Mouse (Mus musculus) brain, embryonic 18.5 days (tissue): ENCODE measurements around the gene Pdss1.
"Not testable (repeated sequence)": the region's sequence is repeated elsewhere in the genome, so short reads cannot be mapped to it uniquely, and the experiment has no call there.

Source experiments
- DNase-seq: peaks from one replicate; pipeline ENCODE4 v3.0.0-alpha.2; 2012; ENCODE audit warnings: low read depth, low spot score

Pdss1 gene

DNA sequence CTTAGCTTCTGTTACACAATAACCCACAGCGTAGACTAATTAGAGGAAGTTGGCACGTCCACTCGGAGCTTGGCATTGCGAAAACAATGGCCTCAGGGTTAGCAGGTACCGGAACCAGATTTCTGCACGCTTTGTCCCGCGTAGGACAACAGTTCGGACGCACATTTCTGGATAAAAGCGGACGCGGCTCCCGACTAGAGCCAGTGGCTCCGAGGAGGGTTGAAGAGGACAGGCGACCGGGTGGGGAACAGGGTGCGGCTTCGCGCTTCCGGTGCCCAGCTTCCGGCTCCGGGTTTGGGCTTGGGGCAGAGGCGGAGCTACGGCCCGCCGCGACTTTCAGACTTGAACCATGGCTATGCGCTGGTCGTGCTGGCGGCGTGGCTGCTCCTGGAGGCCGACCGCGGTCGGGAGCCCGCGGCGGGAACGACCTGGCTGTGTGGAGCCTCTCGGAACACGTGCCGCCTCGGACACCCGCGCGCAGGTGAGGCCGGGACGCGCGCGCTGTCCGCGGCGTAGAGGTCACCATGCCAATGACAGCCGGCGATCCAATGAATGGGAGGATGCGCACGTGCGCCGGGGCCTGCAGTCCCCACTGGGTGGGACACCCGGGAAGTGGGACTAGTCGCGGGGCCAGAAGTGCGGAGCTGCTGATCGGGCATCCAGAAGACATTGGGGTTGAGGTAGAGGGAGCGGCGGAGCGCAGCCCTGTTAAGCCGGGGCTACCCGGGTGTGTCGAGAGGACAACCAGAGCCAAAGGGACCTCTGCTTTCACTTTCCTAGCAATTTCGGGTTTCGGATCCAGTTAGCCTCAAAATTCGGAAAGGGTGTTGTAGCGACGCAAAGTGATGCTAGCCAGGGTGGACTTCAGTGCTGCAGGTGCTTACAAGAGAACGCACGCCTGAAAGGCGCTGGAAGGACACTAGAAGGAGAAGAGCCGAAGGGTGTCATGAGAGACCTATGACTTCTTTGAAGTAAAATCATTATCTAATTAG, at the start of gene Pdss1:
Gene Pdss1 (plus strand): TSS at position 241 of the 992 bp plus-strand sequence.
- DNase-seq: peak; percentile 81

DNA sequence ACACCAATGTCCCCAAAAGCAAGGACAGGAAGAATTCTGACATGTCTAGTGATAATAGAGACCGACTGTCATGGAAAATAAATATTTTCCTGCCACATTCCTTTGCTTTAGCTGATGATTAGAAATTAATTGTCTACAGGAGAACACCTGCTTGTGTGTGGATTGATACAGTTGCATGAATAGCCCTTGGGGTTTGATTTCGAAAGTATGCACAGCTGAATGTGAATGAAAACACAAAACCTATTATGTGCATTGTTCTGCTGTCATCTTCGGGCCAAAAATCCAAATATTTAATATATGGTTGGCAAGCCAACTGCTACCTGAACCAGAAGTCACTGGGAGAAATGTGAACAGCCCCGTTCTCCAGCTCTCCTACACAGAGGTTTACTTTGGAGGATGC, 43.4 kb upstream of the Pdss1 start:
- DNase-seq: no peak

DNA sequence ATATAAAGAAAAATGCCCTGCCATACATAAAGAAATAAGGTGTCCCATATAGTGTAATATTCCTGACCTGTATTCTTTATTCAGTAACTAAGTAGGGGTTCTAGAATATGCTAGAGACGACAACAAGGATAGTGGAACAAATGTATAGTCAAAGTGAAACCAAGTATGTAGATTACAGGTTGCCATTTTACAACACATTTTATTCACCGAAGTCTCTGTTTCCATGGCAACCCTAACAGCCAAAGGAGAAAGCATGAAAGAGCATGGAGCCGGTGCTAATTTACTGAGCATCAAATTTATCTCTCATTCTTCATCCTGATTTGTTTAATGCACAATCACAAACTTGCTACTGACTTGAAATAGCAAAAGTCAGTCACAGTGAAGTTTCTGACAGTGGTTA, 37.8 kb upstream of the Pdss1 start:
- DNase-seq: peak; percentile 54

DNA sequence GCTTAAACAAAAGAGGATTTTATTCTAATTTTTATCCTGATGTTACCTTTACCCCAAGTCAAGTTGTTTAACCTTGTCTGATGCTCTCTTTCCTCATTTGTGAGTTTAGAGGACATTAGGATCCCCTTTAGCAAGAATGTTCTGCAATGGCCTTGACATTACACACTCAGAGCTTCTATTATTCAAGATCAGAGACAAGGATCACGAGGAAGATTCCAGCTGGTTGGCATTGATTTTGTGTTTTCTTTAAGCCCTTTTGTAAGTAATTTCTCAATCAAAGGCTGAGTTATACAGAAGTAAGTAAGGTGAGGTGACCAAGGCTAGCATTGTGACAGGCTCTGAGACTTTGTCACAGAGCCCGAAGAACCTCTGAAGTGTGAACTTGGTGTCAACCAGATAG, 33.1 kb upstream of the Pdss1 start:
- no peak for DNase-seq

DNA sequence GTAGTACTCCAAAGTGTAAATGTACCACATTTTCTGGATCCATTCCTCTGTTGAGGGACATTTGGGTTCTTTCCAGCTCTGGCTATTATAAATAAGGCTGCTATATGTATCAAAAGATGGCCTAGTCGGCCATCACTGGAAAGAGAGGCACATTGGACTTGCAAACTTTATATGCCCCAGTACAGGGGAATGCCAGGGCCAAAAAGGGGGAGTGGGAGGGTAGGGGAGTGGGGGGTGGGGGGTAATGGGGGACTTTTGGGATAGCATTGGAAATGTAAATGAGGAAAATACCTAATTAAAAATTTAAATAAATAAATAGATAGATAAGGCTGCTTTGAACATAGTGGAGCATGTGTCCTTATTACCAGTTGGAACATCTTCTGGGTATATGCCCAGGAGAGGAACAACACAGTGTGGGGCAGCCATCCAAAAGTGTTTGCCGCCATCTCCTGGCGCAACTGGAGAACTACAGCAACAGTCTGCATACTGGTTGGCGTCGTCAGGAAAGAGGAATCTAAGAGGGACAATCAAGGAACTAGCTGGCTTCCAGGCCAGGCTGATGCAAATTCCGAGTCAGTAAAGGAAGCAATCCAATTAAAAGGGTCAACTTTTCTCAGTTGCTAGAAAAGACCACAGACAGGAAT, 30.8 kb upstream of the Pdss1 start:
- DNase-seq: peak; percentile 36

DNA sequence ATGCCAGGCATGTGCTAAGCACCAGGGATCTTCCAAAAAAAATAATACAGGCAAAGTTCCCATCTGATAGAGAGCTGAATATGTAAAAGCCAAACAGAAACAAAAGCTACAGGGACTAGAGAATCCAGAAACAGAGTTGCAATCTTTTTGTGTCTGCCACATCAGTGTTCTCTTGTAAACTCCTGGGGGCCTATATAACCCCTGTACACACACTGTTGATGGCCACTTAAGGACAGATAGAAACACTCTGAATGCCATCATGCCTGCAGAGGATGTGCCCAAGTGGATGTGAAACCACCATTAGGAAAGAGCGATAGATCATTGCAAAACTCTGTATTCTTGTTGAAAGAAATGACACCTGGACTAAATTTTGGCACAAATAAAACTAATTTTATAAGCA, 29.5 kb upstream of the Pdss1 start:
- DNase-seq: no peak

DNA sequence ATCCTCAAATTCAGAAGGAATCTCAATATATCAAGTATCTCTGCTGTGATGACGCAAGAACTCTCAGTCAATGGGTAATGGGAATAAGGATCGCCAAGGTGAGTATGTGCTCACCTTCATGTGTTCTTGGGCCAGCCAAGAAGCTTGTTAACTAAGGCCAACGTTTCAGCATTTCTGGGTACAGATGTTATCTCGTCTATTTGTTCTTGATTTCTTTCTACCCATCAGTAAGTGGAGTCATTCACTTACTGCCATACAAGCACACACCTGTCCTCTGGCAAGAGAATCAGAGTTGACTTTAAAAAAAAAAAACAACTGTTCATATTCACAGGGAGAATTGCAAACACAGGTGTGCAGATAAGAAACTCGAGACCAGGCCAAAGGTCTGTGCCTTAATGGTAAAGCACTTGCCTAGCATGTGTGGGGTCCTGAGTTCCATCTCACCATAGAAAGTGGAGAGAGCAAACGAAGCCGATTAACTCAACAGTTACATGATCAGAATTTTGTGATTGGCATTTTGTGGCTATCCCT, 28.4 kb upstream of the Pdss1 start:
- no peak for DNase-seq

DNA sequence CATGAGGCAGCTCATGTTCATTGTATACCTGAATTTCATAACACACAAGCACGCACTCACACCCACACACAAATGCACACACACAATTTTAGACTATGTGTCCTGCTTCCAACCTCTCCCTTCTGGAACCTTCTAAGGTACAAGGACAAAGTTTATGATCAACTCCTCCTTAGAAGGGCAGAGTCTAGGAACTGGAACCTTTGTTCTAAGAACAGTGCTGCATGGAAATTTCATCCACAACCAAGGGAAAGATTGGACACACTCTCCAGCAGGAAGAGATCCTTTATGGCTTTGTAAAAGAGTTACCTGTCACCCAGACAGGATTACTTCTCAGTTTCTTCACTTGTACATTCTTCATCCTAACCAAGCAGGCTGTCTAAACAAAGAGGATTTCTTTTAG, 22.2 kb upstream of the Pdss1 start:
- DNase-seq: no peak

DNA sequence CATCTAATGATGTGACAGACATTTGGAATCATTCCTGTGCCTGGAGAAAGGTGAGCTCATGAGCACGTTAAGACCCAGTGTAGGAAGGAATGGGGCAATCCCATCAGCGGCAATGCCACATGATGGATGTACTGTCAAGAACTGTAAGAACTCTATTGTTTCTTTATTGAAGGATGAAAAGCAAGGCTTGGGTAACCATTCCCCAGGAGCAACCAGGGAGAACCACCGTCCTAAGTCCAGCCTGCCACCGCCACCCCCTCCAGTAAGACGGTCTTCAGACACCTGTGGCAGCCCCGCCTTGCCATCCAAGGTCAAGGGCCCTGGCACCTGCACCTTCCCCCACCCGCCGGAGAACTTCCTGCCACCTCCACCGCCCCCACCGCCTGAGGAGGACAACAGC, 20.7 kb upstream of the Pdss1 start:
- DNase-seq: no peak

DNA sequence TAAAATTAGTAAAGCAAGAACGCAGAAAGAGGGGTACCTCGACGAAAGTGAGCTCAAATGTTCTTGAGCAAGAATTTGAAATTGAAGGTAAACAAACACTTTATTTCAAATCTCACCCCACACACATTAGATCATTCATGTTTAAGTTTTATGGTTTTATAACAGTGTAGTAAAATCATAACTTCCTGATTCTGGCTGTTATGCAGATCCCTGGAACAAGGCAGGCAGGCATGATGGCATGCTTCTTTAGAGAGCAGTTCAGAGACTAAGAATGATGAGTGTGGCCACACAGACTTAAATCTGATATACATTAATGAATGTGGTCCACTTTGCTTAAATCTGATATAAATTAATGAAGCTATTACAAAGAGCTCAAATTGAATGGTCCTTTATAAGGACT, 18.7 kb upstream of the Pdss1 start:
- no peak for DNase-seq

DNA sequence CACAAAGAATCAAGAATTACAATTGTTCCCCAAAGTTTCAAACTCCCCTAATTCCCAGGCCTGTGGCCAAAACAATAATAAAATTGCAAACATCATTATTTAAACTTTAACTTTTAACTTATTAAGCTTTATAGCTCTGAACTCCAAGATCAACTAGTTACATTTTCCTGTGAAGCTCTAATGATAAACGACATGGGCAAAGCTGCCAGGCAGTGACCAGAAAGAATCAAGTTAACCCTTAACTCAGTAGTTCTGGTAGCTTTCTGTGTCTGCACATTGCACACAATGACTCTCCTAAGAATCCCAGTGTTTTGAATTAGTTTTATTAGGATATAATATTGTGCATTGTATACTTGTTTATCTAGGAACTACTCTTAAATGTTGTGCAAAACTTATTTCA, 16.5 kb upstream of the Pdss1 start:
- no peak for DNase-seq

DNA sequence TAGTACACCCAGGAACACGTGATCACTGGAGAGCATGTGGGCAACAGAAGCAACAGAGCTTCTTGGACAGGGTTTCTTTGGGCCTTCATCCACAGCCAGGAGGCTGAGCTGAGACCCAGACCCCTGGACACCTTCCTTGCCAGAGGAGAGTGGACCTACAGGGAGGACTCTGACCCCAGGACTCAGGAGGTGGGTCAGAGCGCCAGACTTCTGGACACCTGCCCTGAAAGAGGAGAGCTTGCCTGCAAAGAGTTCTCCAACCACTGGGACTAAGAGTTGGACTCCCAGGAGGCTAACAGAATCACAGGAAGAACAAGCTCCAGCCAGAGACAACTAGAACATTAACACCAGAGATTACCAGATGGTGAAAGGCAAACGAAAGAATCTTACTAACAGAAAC, 14.6 kb upstream of the Pdss1 start:
- DNase-seq: not testable (repeated sequence)

DNA sequence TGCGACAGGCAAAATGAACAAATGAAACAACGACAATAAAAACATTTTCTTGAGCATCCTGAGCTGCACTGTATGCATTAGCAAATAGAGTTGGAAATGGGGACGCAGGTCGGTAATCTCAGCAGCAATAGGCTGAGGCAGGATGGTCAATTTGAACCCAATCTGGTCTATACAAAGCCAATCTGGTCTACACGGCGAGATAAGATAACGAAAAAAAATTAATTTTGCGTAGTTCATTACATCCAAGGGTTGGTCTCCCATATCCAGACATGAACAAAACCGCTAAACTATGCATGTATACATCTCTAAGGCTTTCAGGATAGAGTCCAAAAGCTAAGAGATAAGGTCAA, 415 bp upstream of the Pdss1 start:
- DNase-seq: no peak

DNA sequence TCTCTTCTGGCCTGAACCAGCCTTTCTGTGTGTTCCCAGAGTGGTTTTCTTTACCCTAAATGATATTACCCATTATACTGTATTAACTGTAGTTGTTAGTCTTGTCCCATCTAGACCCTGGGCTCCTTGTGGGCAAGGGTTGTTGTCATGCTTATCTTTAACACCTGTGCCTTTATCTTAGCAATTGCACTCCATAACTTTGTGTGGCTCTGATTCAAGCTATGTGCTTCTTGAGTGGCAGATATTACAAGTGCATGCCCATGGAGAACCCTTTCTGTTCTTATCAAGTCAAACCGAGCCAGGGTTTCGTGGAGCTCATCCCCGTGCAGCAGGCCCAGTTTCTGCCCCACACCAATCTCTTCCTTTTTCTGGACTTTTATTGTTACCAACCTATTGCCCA, 8.6 kb downstream of the Pdss1 start:
- DNase-seq: no peak

DNA sequence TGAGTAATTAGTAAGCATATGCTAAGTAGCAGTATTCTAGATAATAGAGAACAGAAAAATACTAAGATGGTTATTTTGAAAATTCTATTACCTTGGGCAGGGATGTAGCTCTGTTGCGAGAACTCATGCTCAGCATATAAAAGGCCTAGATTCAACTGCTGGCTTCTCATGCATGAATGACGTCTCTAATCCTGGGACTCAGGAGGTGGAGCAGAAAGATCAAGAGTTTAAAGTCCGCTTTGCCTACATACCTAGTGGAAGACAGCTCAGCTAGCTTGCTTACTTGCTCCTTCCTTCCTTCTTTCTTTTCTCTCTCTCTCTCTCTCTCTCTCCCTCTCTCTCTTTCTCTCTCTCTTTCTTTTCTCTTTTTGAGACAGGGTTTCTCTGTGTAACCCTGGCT, 19.1 kb downstream of the Pdss1 start:
- DNase-seq: no peak

DNA sequence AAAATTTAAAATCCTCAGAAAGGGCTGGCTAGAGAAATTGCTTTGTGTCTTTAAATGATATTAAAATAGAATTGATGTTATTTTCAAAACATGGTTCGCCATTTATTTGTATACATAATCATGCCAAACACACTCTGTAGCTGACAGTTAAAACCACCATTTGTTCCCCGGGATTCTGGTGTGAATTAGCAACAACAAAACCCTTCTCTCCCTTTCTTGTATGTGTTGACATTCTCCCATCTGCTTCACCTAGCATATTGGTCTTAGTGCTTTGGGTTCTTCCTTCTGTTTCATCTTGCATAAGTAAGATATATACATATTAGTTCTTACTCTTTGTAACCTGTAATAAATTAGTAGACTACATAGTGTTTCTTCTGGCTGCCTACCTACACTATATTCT, 23.3 kb downstream of the Pdss1 start:
- no peak for DNase-seq

DNA sequence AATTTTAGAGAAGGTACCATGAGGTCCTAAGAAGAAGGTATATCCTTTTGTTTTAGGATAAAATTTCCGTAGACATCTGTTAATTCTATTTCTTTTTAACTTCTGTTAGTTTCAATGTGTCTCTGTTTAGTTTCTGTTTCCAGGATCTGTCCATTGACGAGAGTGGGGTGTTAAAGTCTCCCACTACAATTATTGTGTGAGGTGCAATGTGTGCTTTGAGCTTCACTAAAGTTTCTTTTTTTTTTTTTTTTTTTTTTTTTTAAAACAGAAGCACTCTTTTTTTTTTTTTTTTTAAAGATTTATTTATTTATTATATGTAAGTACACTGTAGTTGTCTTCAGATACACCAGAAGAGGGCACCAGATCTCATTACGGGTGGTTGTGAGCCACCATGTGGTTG, 30.6 kb downstream of the Pdss1 start:
- not testable (repeated sequence) for DNase-seq

DNA sequence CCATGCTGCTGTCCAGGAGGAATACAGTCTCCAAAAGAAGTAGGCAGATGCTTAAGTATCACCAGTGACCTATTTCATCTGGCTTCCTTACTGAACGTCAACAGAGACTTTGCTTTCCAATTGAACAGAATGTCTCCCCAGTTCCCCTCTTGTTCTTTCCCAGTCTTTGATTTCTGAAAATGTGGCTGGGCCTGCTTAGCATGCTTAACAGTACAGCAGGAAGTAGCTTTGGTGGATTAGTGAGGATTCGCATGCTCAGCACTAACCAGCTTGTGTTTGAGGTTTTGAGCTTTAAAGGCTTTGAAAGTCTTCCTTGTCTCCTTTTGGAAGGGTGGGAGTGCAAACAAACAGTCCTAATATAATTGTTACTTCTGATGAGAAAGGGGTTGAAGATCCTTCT, 32.9 kb downstream of the Pdss1 start:
- DNase-seq: no peak

DNA sequence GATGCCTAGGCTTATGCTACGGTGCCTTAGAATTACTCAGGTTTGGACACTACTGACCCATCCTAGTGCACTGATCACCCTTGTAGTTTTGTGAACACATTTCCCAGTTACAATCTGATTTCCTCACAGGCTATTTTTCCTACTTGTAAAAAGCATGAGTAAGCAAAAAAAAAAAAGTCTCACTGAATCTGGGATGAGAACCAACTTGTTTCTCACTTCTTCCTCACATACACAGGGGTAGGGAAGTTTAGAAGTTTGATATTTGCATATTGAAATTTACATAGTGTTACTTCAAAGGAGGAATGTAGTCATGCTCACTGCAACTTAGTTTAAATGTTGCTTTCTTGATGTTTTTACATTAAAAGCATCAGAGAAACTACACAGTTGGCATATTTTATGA, 38.2 kb downstream of the Pdss1 start:
- DNase-seq: no peak

DNA sequence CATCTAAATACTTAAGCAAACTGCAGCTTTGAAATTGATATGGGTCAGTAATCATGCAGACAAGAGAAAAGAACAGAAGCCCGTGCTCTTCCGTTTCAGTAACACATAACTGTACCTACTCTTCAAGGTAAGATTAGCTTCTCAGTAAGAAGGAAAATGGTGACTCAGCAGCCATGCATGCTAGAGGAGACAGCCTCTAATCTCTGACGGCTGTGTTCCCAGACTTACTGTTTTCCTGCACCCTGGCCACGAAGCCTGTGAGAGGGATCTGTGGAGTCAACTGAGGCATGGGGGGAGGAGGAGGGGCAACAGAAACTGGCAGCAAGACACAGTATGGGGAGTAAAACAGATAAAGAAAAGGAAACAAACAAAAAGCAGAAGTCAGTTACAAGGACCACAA, 54.6 kb downstream of the Pdss1 start:
- DNase-seq: no peak

DNA sequence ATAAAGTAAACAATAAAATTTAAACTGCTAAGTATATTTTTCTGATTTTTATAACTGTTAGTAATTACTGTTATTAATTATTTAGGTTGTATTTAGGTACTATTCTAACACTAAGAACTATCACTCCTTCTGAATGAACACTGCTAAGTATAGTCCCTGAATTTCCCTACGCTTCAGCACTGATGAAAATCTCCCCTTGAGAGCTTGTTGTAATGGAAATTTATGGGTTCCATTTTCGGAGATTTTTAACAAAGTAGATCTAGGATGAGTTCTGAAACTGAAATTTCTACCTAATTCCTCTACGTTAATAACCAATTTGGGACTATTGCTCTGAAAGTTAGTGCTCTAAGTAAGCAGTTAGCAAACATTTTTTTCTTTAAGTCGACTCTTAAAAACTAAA, 59.0 kb downstream of the Pdss1 start:
- DNase-seq: no peak

DNA sequence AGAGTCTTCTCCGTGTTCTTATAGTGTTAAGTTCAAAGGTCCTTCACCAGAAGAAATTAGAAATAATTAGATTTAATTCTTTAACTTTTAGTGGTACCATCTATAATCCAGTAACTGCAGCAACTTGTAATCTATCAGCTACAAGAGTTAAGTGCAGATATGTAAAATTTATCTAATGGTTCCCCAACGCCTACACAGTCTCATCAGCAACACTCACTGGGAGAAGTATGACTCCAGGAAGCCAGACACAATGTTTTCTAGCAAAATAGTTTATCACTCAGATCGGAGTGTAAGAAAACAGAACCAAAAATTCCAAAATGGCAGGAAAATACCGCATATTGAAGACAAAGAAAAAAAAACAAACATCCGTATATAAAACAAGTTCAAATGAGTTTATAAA, 60.6 kb downstream of the Pdss1 start:
- no peak for DNase-seq

DNA sequence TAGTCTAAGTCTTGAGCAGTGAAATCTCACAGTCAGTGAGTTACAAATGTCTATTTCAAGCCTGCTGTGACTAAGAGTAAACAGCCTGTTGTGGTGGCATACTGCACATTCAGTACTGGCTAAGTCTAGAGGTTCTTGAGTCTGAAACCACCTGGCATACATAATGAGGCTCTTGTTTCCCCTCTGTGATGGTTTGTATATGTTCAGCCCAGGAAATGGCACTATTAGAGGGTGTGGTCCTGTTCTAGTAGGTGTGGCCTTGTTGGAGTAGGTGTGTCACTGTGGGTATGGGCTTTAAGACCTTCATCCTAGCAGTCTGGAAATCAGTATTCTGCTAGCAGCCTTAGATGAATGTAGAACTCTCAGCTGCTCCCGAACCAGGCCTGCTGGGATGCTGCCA, 62.1 kb downstream of the Pdss1 start:
- no peak for DNase-seq
